Mouse (Mus musculus) cerebellum, postnatal 36 days (tissue): ENCODE measurements around the gene Doc2g.
"Not testable (repeated sequence)": the region's sequence is repeated elsewhere in the genome, so short reads cannot be mapped to it uniquely, and the experiment has no call there.

Experiments used
- DNase-seq, 2 experiments: peaks; one replicate each; pipeline ENCODE4 v3.0.0; 2021 to 2022; ENCODE audit warnings: mixed read lengths in 2 of 2

The Doc2g gene

GRCm38 (mm10) chr19:4018743-4019583, 15.8 kb downstream of the Doc2g start:
- DNase-seq: peak; percentile 83 to 87

GRCm38 (mm10) chr19:4023185-4023584, 20.1 kb downstream of the Doc2g start:
- no peak for DNase-seq

- no peak for DNase-seq
Observed at GRCm38 (mm10) chr19:4027576-4027975, 24.5 kb downstream of the Doc2g start.

DNA sequence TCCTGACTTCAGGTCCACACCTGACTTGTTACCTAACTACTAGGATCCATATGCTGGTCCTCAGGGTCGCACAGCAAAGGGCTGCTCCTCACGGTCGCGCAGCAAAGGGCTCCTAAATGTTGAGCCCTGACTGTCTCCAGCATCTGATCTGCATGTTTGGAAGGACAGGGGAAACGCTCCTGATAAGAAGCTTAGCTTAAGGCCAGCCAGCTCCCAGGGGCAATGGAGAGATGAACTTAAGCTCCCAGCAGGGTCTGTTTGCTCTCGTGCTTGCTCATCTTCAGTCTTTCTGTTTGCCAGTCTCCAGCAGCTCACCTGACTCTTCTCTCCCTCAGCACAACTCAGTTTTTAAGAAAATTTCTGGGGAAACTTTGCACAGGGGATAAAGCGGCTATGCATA, 29.6 kb downstream of the Doc2g start:
- no peak for DNase-seq

- no peak for DNase-seq
Observed at GRCm38 (mm10) chr19:4033298-4033697, 30.2 kb downstream of the Doc2g start.

DNA sequence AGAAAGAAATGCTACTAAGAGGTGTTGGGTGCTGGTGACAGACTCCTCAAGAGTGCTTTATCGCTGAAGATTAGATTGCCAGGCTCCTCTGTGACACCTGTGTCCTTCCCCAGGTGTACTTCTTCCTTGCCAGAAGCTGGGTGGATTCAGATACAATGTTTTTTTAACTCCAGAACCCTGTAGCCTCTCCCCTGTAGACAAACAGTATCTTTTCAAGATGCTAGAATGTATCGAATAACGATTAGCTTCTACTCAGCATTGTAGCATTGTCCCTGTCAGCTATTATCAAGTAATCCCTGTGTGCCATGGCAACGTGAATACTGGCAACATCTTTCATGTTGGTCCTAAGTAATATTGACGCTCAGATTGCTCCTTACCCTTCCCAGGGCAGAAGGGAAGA, 30.6 kb downstream of the Doc2g start:
- no peak for DNase-seq

DNA sequence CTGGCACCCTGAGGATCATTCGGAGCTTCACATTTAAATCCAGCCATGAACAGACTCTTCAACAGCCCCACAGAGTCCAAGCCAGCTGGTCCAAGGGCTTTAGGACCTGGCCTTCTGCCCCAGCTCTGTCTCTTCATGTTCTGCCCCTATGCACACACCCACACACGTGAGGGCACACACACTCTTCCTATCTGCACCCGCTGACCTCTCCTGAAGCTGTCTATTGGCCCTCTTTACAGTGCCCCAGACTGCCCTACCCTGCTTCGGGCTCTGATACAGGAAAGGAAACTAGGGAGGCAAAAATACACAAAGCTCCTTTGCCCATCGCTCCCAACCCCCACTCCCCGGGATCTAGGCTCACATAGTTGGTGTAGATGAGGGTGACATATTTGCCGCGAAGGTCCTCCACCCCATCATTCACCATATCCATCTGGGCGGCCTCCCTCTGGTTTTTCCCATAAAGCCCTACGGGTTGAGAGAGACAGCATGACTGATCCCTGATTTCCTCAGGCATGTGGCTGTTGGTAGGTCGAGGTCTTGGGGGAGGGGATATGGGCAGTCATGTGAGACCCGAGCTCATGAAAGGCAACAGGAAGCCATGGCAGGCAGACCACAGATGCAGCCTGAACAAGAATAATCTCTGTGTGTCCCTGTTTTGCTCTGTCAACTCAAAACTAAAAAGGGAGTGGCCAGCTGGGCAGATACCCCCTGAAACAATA, 33.4 kb downstream of the Doc2g start:
- DNase-seq: no peak

- DNase-seq: not testable (repeated sequence)
Observed at GRCm38 (mm10) chr19:4037154-4037787, 34.2 kb downstream of the Doc2g start.

GRCm38 (mm10) chr19:4037788-4038232, 34.7 kb downstream of the Doc2g start, which contains the start of gene Gstp1:
TSS of gene Gstp1 (minus strand) at chr19:4037985.
- DNase-seq: peak; percentile 74 to 80

DNA sequence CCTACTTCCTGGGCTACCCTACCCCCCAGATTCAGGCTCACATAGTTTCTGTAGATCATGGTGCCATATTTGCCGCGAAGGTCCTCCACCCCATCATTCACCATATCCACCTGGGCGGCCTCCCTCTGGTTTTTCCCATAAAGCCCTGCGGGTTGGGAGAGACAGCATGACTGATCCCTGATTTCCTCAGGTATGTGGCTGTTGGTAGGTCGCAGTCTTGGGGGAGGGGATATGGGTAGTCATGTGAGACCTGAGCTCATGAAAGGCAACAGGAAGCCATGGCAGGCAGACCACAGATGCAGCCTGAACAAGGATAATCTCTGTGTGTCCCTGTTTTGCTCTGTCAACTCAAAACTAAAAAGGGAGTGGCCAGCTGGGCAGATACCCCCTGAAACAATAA, 37.8 kb downstream of the Doc2g start:
- not testable (repeated sequence) for DNase-seq

- not testable (repeated sequence) for DNase-seq
Observed at GRCm38 (mm10) chr19:4041500-4041899, 38.4 kb downstream of the Doc2g start.

GRCm38 (mm10) chr19:4042124-4042523, 39.0 kb downstream of the Doc2g start:
- no peak for DNase-seq

GRCm38 (mm10) chr19:4044109-4044508, 41.0 kb downstream of the Doc2g start:
- not testable (repeated sequence) for DNase-seq

GRCm38 (mm10) chr19:4045966-4046865, 43.1 kb downstream of the Doc2g start, which contains the start of gene Gstp2:
TSS of gene Gstp2 (minus strand) at chr19:4046023.
- DNase-seq: peak; percentile 80 to 85

DNA sequence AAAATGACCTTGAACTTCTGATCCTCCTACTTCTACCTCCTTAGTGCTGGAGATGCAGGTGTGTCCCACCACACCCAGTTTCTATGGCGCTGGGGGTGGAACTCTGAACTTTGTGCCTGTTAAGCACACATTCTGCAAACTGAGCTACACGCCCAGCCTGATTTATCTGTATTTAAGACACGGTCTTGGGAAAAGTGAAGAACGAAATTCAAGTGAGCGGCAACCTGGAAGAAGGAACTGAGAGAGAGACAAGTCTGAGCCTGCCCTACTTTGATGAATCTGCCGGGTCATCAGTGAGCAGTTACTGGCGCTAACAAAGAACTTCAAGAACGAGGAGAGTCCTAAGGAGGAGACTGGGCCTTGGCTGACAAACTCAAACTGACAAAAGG, 43.7 kb downstream of the Doc2g start:
- DNase-seq: no peak

DNA sequence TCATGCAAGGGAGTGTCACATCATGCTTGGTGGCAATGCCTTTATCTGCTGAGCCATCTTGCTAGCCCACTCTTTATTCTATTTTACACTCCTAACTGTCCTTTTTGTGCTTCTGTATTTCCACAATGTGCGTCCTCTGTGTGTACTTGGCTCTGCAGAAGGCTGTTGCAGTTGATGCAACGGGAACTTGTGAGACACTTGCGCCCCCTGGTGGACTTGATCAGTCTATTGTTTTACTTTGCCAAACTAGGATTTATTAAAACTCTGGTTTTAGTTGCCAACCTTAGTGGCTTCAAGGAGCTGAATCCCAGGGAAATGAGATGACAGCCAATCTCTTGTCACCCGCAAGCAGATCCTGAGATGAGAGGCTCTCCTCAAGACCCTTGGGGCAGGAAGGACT, 44.7 kb downstream of the Doc2g start:
- DNase-seq: peak; percentile 87 to 89

GRCm38 (mm10) chr19:4049069-4049468, 46.0 kb downstream of the Doc2g start:
- DNase-seq: not testable (repeated sequence)

DNA sequence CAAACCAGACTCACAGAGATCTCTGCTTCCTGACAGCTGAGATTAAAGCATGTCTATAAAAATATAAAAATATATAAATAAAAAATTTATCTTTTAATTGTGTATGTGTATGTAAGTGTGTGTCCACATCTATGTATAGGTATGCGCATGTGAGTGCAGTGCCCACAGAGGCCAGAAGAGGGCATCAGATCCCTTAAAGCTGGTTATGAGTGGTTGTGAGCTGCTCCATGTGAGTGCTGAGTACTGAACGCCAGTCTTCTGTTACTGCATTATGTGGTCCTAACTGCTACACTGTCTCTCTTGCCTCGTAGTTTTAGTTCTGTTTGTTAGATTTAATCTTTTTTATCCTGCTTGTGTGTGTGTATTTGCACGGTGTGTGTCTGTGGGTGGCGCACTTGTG, 47.9 kb downstream of the Doc2g start:
- DNase-seq: no peak

DNA sequence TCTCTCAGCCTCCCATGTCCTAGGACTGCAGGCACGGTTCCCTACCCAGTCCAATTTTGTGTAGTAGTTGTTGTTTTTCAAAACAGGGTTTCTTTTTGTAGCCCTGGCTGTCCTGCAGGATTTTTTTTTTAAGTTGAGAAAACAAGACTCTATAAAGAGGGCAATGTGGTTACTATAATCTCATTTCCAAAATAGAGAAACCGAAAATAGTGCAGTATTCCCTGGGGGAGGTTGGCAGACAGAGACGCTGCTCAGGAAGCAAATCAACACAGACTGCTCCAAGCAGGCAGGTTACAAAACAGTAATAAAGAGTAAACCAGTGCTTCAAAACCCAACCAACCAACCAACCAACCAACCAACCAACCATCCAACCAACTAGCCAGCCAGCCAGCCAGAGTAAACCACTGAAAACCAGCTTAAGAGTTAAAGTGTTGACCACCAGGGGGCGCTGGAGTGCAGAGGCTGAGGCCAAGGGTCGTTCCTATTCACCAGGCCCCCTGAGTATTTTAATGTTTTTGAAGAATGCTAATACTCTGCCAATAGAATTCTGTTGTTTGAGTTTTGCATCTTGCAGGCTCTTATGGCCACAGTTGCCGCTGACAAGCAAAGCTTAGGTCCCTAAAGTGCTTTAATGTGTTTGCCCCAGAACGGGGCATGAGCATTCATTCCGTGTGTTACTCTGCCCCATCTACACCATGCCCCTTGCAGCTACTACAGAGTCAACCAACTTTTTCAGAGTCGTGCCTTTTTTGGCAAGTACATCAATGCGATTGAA, 48.8 kb downstream of the Doc2g start:
- peak; percentile 75 to 78 for DNase-seq

DNA sequence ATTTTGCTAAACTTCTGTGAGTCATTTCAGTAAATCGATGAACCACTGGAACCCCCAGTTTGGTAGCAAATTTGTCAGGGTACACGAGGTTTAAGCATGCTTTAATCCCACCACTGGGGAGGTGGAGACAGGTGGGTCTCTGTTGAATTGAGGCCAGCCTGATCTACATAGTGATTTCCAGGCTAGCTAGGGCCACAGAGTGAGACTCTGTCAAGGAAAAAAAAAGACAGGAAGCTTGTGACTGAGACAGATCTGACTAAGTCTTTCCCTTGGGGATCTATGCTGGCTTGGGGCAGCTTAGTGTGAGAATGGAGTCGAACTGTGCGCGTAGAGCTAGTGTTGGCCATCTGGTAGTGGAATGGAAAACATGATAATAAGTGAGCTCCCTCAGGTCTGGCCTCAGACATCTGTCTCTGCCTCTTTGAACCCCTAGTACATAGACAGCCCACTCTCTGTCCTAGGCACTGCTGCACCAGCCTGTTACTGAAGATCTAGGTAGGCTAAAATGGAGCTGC, 49.5 kb downstream of the Doc2g start:
- no peak for DNase-seq

DNA sequence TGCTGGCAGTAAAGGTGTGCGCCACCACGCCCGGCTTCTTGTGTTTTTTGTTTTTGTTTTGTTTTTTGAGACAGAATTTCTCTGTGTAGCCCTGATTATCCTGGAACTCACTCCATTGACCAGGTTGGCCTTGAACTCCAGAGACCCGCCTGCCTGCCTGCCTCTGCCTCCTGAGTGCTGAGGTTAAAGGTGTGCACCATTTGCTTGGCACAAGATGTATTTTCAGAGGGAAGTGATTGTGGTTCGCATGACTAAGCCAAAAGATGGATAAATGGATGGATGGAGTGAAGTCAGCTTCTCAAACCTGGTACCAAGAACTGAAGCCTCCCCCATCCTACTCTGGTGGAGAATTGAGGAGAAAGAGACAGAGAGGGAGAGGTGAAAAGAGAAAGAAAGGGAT, 51.5 kb downstream of the Doc2g start:
- no peak for DNase-seq
